Mouse (Mus musculus) left cerebral cortex, postnatal 4 days (tissue): Measurements from ENCODE around the gene Mtg2. TPM values are rescaled to one million over a fixed set of nuclear protein-coding genes. Genes with fewer than 3 reads are reported as not detected.
A peak's percentile ranks its signal among the peaks of the same experiment; 100 is the strongest.

ENCODE experiments used
- DNase-seq: peaks from one replicate; pipeline ENCODE4 v3.0.0-alpha.2; 2022
- intact Hi-C: fragments of 180-260 bp; cut with DNase I; formaldehyde crosslinking; loops from one replicate; pipeline ENCODE4 v1.15.1; 2025
- total RNA-seq, 2 experiments: library from RNA; stranded (reverse); gene quantifications; 2 replicates each; pipeline ENCODE4 v1.2.3; 2021

Mtg2 gene
- 10 to 100 TPM; 19.8 to 20.5 TPM for total RNA-seq

DNA sequence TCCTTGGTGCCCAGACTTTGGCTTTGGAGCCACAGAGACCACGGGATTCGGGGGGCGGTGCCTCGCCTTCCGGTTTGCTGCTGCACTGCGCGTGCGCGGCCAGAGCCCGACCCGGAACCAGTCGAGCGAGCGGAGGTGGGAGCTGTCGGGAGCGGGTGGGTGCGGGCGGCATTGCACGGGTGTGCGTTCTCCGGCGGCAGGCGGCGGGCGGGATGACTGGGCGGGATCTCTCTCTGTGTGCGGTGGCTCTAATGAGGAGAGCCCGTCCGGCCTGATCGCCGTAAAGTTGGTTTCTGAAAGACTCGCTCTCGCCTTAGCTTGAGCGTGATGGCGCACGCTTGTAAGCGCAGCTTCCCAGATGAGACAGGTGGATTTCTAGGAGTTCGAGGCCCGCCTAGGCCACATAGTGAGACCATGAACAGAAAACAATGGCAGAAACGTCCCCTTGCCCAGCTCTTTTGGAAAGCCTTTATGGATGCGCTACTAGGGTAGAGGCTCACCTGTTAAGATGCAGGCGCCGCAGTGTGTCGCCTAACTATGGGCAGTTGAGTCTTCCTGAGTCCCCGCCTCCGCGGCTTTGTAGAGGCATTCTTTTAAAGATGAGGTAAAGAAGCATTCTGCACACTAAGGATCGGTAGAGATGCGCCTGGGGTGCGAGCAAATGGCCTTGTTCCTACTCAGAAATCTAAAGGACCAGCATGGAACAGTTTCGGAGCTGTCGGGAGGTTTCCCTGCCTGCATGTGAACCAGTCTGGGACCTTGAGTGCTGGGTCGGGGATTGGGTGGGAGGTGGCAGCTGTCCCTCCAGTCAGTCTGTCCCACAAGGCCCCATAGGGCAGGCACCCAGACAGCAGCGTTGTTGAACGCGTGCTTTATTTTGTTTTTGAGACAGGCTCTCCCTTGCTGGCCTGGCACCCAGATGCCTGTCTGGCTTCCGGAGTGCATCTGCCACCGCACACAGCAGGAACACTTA is at the start of gene Mtg2:
Mtg2 (plus strand) TSS at position 108 of the 973 bp plus-strand sequence.
- DNase-seq: peak; percentile 97
- intact Hi-C loops: loop anchor here (5.0 to 10.0 kb wide), 2 partner anchors 47 to 184 kb away; partner anchors contain the start of genes Osbpl2 and Rps21

DNA sequence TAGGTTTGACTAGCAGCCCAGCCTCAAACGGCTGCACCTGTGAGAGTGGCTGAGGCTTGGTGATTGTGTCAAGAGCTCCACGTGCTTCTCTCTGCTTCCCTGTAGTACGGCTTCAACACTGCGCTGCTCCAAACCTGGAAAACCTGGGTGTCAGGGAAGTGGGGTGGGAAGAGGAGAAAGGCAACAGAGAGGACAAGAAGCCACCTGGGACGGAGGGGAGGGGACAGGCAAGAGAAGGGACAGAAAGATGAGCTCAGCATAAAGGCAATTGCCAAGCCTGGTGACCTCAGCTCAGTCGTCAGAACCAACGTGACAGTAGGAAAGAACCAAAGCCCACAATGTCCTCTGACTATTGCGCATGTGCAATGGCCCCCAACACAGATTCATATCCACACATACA is 49.5 kb upstream of the Mtg2 start:
- no peak for DNase-seq
- intact Hi-C loops: no loop called here

DNA sequence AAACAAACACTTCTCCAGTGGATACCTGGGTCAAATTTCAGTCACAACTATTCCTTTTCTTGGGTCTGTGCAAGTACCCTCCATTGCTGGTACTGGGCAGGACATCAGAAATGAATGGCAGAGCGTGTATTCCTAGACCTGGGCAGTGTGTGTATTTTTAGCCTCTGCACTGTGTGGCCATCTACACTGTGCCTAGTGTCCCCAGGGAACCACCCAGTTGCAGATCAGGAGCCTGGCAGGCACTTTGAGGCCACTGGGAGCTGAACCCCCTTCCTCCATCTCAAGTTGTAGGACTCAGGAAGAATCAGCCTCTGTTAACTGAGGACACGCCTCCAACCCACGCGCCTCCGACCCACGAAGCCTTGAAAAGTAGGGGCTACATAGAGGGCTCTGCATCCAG is 47.6 kb upstream of the Mtg2 start:
- no peak for DNase-seq
- intact Hi-C loops: no loop called here

DNA sequence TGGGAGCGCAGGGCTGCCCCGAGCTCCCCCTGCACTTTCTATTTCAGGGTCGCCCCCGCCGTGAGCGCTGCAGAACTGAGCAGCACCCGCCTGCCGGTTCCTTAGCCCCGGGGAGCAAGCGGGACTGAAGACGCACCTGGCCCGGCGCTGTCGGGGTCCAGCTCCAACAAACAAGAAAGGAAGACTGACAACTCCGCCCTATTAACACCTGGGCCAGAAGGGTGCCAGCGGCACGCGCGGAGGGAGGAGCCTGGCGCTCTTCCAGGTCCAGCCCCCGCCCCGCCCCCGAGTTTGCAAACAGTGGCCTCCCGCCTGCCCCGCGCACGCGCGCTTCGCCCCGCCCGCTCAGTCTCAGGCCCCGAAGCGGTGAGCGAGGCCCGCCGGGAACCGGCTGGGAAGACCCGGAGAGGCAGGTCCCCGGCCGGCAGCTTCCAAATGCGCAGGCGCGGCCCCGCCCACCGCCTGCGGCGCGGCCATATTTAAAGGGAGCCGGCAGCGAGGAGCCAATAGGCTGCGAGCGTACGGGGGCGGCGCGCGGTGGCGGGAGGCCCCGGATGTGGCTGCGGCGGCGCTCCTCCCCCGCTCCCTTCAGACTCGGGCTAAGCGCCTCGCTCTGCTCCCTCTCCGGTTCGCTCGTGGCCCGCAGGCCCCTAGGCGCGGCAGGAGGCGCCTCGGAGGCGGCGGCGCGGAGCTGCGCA is 45.8 kb upstream of the Mtg2 start, which contains the start of gene Lsm14b:
Lsm14b (plus strand) TSS at position 587 of the 698 bp plus-strand sequence.
- intact Hi-C loops: loop anchor here (2.0 to 5.0 kb wide), 2 partner anchors 48 to 107 kb away; partner anchors contain the start of gene Taf4
- peak; percentile 98 for DNase-seq

DNA sequence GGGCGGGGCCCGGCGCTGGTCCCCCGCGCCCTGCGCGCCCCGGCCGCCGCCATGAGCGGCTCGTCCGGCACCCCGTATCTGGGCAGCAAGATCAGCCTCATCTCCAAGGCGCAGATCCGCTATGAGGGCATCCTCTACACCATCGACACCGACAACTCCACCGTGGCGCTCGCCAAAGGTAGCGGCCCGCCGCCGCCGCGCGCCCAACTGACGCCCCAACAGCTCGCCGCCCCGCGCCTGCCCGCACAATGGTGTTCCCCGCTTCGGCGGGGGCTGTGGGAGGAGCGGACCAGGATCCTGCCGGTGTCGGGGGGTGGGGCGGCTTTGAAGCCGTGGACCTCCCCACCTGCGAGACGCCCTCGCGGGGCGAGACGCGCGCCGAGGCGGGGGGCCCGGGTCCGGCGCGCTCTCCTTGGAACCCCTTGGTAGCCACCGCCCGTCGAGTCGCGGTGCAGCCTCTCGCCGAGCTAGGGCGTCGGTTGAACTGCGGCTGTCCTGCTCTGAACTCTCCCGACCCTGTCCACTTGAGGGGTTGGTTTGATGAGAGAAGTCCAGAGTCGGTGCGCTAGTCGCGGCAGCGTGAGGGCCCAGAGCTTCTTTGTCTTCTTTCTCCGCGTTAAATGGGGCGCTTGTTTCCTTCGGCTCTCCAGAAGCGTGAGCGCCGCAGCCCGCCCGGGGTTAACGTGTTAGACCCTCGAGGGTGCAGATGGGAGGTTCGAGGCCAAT is 45.1 kb upstream of the Mtg2 start:
- DNase-seq: peak; percentile 51

DNA sequence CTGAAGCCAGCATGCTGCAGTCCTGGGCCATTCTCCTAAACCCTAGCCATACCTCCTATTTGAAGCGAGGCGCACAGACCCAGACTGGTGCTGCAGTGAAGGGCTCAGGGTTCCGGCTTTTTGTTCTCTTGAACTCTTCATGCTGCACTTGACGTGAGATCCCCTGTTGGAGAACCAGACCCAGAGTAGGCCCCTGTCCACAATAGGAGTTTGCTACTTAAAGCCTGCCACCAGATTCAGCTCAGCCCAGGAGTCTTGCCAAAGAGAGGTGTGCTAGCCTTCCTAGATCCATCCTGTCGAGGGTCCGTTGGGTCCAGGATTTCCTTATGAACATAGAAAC is 44.6 kb upstream of the Mtg2 start:
- intact Hi-C loops: loop anchor here (2.0 to 5.0 kb wide), 2 partner anchors 49 to 109 kb away; partner anchors contain the start of gene Taf4
- DNase-seq: no peak

More for the DNA sequence above, 45.1 kb upstream of the Mtg2 start:
- intact Hi-C loops: loop anchor here (2.0 to 5.0 kb wide), 2 partner anchors 48 to 108 kb away; partner anchors contain the start of gene Taf4

DNA sequence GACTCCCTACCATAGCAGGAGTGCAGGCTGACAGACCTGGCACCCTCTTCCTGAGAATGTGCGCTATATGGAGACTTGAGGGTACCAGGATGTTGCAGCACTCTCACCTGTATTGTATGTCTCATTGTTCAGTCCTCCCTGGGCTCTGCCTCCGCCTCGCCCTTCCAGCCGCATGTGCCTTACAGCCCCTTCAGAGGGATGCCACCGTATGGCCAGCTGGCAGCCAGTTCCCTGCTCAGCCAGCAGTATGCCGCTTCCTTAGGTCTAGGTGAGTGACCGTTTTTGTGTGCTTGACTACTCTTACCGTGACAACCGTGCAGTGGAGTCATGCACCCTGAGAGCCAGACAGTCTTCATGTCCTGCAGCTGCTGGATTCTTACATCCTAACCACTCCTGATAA is 42.6 kb upstream of the Mtg2 start:
- DNase-seq: no peak
- intact Hi-C loops: loop anchor here (5.0 kb wide), 1 partner anchor 110 kb away; no protein-coding TSS in a partner anchor

DNA sequence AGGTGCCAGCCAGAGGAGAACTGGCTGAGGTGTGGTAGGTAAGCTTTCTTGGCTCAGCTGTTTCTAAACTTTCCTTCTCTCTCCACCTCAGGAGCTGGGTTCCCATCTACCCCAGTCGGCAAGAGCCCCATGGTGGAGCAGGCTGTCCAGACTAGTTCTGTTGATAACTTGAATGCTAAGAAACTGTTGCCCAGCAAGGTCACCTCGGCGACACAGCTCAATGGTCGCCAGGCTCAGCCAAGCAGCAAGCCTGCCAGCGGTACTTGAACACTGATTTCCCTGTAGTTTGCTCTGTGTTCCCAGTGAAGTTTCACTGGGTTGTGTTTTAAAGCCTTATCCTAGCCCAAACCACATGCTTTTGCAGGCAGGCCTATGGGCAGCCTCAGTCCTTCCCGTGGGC is 39.1 kb upstream of the Mtg2 start:
- no peak for DNase-seq
- intact Hi-C loops: no loop called here

DNA sequence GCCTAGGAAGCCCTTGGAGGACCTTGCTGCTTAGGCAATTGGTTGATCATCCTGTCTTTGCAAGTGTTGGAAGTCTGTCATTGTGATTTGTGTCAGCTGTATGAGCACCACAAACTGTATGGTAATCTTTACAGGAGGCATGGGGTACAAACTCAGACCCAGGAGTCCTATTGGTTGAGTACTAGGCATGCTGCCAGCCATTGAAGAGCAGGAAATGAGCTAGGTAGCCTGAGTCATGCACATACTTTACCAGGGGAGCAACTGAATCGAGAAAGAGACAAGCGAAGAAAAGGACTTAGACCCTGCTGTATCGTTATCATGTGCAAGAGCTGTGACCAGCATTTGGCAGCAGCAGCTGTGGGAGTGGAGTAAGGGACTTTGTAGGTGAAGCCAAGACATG is 37.5 kb upstream of the Mtg2 start:
- DNase-seq: no peak
- intact Hi-C loops: no loop called here

DNA sequence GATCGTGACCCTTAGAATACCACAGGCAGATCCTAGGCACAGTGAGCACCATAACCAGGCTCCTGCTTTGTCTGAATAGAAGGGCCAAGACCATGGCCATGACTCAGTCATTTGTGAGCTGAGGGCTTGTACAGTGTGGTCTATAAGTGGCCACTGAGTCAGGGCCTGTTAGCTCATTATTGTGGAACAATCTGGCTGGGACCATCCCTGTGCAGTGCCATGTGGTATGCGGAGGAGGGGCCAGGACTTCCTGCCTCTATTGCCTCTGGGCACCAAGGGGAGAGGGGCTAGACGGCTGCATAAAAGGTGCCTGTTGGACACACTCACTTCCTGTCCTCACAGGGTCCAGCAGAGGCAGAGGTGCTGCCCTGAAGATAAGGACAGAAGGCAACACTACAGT is 36.4 kb upstream of the Mtg2 start:
- no peak for DNase-seq
- intact Hi-C loops: no loop called here

DNA sequence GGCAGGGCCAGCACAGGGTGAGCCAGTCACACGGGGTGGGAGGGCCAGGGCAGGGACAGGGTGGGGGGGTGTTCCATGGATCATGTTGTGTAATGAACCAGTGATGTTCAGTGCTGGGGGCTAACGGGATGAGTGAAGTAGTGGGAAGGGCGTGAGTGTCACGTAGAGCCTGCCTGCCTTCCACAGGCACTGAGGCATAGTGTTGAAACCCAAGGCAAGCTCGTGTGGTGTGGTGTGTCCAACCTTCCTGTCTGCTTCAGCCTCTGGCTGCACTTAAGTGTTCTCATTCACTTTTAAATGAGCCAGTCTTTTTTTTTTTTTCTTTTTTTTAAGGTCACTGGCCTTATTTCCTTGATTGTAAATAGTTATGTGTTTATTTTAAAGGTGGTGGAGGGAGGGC is 35.6 kb upstream of the Mtg2 start:
- intact Hi-C loops: no loop called here
- DNase-seq: no peak

DNA sequence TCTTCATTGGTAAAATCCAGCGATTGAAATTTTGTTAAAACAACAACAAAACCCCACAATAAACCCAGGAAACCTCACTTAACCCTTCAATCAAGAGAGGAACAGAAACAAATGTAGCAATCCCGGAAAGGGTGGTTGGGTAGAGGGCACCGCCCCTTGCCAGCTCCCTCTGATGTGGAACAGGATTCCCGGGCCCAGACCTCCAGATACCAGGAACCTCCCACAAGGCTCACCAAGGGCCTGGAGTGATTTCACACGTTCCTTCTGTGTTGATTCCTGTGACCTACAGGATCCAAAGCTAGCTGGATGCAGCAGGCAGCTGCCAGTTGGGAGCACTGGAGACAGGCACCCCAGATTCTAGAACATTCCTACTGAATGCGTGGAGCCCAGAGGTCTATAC is 30.0 kb upstream of the Mtg2 start:
- intact Hi-C loops: loop anchor here (5.0 kb wide), 2 partner anchors 63 to 123 kb away; partner anchors contain the start of gene Taf4
- no peak for DNase-seq

DNA sequence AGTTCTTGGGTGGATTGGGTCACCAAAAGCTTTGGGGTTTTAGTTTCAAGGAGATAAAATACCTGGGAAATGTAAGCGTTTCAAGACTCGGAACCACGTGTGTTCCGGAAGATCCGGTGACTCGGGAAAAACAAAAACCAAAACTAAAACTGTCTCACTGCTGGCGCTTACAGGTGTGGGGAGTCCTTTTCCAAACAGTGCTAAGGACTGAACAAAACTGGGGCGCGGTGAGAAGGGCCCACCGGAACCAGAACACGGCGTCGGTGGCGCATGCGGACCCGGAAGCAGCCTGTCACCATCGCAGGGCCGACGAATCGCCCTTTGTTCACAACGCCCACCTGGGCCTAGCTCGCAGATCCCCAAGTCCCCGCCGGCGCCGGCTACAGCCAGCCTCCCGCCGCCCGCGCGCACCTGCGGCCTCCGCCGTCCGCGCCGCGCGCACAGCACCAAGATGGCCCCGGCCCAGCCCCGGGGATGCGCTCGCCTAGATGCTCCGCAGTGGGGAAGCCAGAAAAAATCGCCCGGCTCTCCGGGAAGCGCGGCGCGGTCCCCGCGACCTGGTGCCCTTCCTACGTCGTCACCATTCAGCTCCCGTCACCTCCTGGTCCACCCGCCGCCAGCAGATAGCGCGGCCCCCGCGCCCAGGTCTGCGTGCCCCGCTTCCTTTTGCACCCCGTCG is 28.7 kb upstream of the Mtg2 start:
- peak; percentile 52 for DNase-seq
- intact Hi-C loops: loop anchor here (5.0 kb wide), 2 partner anchors 64 to 124 kb away; partner anchors contain the start of gene Taf4

DNA sequence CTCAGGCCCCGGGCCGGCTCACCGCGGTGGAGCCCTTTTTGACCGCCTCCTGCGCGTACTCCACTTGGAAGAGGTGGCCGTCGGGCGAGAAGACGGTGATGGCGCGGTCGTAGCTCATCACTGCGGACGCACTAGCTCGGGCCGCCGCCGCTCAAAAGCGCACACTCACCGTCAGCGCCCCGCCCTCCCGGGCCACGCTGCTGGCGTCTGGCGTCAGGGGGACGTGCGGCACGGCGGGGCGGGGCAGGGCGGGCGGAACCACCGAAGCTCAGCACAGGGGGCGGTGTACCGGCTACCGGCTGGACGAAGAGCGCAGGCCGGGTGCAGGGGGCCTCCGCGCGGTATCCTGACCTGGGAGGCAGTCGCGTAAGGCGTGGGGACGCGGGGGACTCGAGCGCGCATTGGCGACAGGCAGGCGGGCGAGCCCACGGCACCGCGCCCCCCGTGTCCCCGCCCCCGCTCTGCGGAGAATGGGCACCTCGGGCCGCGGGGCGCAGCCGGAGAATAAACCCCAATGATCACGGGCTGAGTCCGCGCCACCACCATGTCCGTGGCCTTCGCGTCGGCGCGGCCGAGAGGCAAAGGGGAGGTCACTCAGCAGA is 28.0 kb upstream of the Mtg2 start, which contains the start of the genes Psma7 and Ss18l1:
Psma7 (minus strand) TSS at position 178 of the 602 bp plus-strand sequence.
Ss18l1 (plus strand) TSS at position 254 of the 602 bp plus-strand sequence.
- intact Hi-C loops: loop anchor here (5.0 kb wide), 2 partner anchors 65 to 125 kb away; partner anchors contain the start of gene Taf4
- peak; percentile 95 for DNase-seq

DNA sequence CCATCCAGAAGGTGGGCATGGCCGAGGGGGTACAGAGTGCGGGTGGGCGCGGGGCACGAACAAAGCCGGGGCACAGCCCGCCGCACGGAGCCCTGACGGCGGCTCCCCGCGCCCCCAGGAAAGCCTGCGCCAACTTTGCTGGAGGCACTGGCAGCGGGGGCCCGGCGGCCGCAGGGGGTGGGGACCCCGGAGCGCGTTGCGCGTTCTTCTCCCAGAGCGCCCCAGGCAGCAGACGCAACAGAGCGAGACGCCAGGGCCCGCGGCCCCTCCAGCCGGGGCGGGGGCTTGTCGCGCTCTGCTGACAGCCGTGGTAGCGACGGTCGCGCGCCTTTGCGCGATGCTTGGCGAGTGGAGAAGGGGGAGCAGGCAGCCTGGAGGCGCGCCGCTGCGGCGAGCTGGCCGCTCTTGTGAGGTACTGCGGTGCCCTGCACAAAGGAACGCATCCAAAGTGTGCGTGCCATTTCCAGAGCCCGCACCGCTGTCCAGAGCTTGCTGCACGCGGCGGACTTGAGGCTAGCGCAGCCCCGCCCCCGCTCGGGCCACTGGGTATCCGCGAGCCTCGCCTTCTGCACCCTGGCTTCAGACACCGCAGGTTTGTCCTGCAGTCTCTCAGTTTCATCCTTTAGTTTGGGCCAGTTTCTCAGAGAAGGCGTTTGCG is 27.4 kb upstream of the Mtg2 start:
- intact Hi-C loops: loop anchor here (5.0 kb wide), 2 partner anchors 66 to 126 kb away; partner anchors contain the start of gene Taf4
- DNase-seq: peak; percentile 80

DNA sequence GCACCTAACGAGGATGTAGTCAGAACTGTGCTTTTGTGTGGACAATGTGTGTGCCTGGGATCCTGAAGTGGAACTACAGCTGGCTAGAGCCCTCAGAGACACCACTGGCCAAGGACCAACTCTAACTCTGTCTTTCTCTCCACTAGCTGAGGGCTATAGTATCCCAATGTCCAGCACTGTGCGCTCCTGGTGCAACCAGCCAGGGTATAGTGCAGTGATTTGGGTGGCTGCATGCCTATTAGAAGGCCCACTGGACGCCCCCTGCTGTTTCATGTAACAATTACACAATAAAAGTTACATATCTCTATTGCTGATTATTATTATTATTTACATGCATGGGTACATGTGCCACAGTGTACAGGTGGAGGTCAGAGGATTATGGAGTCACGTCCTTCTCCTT is 25.1 kb upstream of the Mtg2 start:
- peak; percentile 19 for DNase-seq
- intact Hi-C loops: no loop called here

DNA sequence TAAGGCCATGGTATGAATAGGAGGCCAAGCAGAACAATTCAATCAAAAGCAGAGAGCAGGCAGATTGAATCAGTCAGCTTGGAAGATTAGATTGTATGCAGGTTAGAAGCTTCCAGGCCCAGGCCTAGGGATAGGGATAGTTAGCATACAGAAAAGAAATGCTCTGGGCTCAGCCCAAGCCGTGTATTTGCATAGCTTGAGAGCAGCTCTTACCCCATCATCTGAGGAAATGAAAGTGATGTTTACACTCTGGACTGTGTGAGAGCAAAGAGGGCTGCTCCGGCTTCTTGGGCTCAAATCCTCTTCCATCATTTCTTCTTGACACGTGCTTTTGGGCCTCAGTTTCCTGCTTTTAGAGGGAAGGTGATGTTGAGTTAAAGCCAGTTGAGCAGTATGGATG is 22.8 kb upstream of the Mtg2 start:
- intact Hi-C loops: no loop called here
- no peak for DNase-seq

DNA sequence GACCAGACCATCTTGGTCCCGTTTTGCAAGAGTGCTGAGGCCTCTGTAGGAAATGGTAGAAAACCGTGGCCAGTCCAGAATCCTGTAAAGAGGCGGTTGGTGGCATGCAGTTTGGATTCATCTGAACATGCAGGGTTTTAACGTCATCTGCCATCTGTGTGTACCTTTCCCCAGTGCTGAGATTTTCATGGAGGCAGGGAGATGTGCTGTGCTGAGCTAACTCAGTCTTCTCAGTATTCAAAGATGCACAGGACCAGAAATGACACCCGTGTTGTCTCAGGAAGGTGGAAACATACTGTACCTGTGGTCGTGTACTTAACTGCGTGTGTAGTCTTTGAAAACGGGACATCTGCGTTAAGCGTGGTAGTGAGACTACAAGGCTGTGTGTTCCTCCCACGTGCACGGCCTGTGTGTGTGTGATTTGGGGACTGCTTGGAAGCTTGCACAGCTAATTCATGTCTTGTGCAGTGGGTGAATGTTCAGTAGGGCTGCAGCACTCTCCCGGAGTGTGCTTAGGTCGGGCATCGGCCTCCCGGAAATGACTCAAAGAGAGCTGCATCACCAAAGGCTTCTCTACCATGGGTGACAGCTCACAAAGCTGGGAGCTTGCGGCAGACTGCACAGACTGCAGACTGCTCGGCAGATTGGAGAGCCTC is 22.3 kb upstream of the Mtg2 start:
- no peak for DNase-seq
- intact Hi-C loops: no loop called here
